Mouse (Mus musculus): ENCODE data around the gene Epn3. TPM values are rescaled to one million over a fixed set of nuclear protein-coding genes. Genes with fewer than 3 reads are reported as not detected.

The Epn3 gene
- total RNA-seq, 2 experiments from 2014 or later = 3.9 to 5.7 TPM

Other genes starting within 250 kb of the Epn3 start
- not detected for gene Gm21885, start 218.1 kb downstream of the Epn3 start, total RNA-seq (2021)
- 100 to 1,000 TPM; 119 to 127 TPM for gene Luc7l3, start 178.0 kb downstream of the Epn3 start, total RNA-seq (2021)
- 100 to 1,000 TPM in 1 of 2 experiments, 10 to 100 TPM in 1; 99.2 to 104 TPM for gene Ankrd40, start 172.0 kb downstream of the Epn3 start, total RNA-seq (2021)
- gene Abcc3, start 107.0 kb downstream of the Epn3 start, total RNA-seq (2021) = 1 to 10 TPM; 1.8 to 3.8 TPM
- 10 to 100 TPM; 74.7 to 92.9 TPM for gene Cacna1g, start 25.8 kb downstream of the Epn3 start, total RNA-seq (2021)
- gene Spata20, start 13.8 kb downstream of the Epn3 start, total RNA-seq (2021) = under 1 TPM; 0.35 to 0.43 TPM
- gene Mycbpap, start 21.8 kb upstream of the Epn3 start, total RNA-seq (2021) = 1 to 10 TPM; 1.6 to 5.6 TPM
- 10 to 100 TPM; 10.2 to 11.6 TPM for gene Rsad1, start 49.3 kb upstream of the Epn3 start, total RNA-seq (2021)
- 1 to 10 TPM; 1.3 to 2.4 TPM for gene Chad, start 65.1 kb upstream of the Epn3 start, total RNA-seq (2021)
- gene Acsf2, start 101.9 kb upstream of the Epn3 start, total RNA-seq (2021) = 10 to 100 TPM; 20.9 to 23.0 TPM
- gene Lrrc59, start 129.8 kb upstream of the Epn3 start, total RNA-seq (2021) = 10 to 100 TPM; 74.0 to 75.1 TPM
- 10 to 100 TPM; 64.5 to 69.6 TPM for gene Mrpl27, start 153.8 kb upstream of the Epn3 start, total RNA-seq (2021)
- gene Eme1, start 154.0 kb upstream of the Epn3 start, total RNA-seq (2021) = under 1 TPM; 0.60 to 0.78 TPM
- 10 to 100 TPM; 27.3 to 36.0 TPM for gene Xylt2, start 177.5 kb upstream of the Epn3 start, total RNA-seq (2021)
- not detected for gene Gm11541, start 204.5 kb upstream of the Epn3 start, total RNA-seq (2021)
- gene Cdc34b, start 241.8 kb upstream of the Epn3 start, total RNA-seq (2021) = under 1 TPM in 1 of 2 experiments, not detected in 1; 0.45 TPM

Data from layer of hippocampus, postnatal 14 days (tissue).